Mouse (Mus musculus) MEL (cell line): ENCODE results near the gene Qrsl1. TPM values are rescaled to one million over a fixed set of nuclear protein-coding genes. Genes with fewer than 3 reads are reported as not detected.
A peak's percentile ranks its signal among the peaks of the same experiment; 100 is the strongest.

Experiments used
- DNase-seq: peaks from one replicate; pipeline ENCODE4 v3.0.0; 2011; ENCODE audit warnings: low read depth, low spot score
- H3K27ac ChIP-seq: 2 replicates; pipeline ENCODE4 v1.5.1; 2012; ENCODE audit warnings: low read depth, mild to moderate bottlenecking, control low read depth, low read length, moderate library complexity; ENCODE audit not compliant: control insufficient read depth
- H3K27me3 ChIP-seq, 2 experiments: fragments of 150-350 bp in 1 of 2; sonication (generic) in 1 of 2; 2 replicates each; pipeline ENCODE4 v1.6.1; 2012; ENCODE audit warnings: low read length in 2 of 2, mild to moderate bottlenecking in 2 of 2, improper control_type of control experiment in 1 of 2, moderate library complexity in 1 of 2; ENCODE audit not compliant: insufficient read depth in 2 of 2, control insufficient read depth in 1 of 2
- H3K36me3 ChIP-seq, 2 experiments: 2 replicates each; pipeline ENCODE4 v1.6.1; 2012 to 2014; ENCODE audit warnings: low read length in 2 of 2, improper control_type of control experiment in 1 of 2, inconsistent platforms in 1 of 2, mild to moderate bottlenecking in 1 of 2; ENCODE audit not compliant: insufficient read depth in 2 of 2, control insufficient read depth in 1 of 2
- H3K4me1 ChIP-seq, 2 experiments: fragments of 150-350 bp in 1 of 2; sonication (generic) in 1 of 2; 2 replicates each; pipeline ENCODE4 v1.6.1; 2012; ENCODE audit warnings: low read length in 2 of 2, improper control_type of control experiment in 1 of 2, mild to moderate bottlenecking in 1 of 2; ENCODE audit not compliant: insufficient read depth in 2 of 2, control insufficient read depth in 1 of 2
- H3K4me3 ChIP-seq, 2 experiments: fragments of 150-350 bp in 1 of 2; sonication (generic) in 1 of 2; 2 replicates each; pipeline ENCODE4 v1.5.1; 2012; ENCODE audit warnings: low read depth in 2 of 2, low read length in 2 of 2, mild to moderate bottlenecking in 2 of 2, moderate library complexity in 2 of 2, control low read depth in 1 of 2, improper control_type of control experiment in 1 of 2; ENCODE audit not compliant: control insufficient read depth in 1 of 2, insufficient read depth in 1 of 2
- H3K79me2 ChIP-seq: 2 replicates; pipeline ENCODE4 v1.6.1; 2012; ENCODE audit warnings: mild to moderate bottlenecking, low read length, moderate library complexity; ENCODE audit not compliant: control insufficient read depth, poor library complexity, insufficient read depth
- H3K9ac ChIP-seq: 2 replicates; pipeline ENCODE4 v1.6.1; 2012; ENCODE audit warnings: low read depth, mild to moderate bottlenecking, control low read depth, low read length, moderate library complexity; ENCODE audit not compliant: control insufficient read depth, poor library complexity, severe bottlenecking
- H3K9me3 ChIP-seq: fragments of 150-350 bp; sonication (generic); replicated peaks from 2 replicates; pipeline ENCODE4 v1.6.1; 2012; ENCODE audit warnings: mild to moderate bottlenecking, low read length, improper control_type of control experiment, moderate library complexity; ENCODE audit not compliant: insufficient read depth
- CHD2 ChIP-seq: IDR thresholded peaks from 2 replicates; pipeline ENCODE4 v1.6.1; 2011; ENCODE audit warnings: low read length, improper control_type of control experiment
- ELF1 ChIP-seq: IDR thresholded peaks from 2 replicates; pipeline ENCODE4 v1.6.1; 2014; ENCODE audit warnings: low read depth, mild to moderate bottlenecking, inconsistent platforms, low read length, improper control_type of control experiment, moderate library complexity
- EP300 ChIP-seq, 2 experiments: IDR thresholded peaks; 2 replicates each; pipeline ENCODE4 v1.6.1; 2011; ENCODE audit warnings: improper control_type of control experiment in 2 of 2, low read length in 2 of 2, low read depth in 1 of 2, mild to moderate bottlenecking in 1 of 2
- ETS1 ChIP-seq: IDR thresholded peaks from 2 replicates; pipeline ENCODE4 v1.6.1; 2012; ENCODE audit warnings: low read depth, mild to moderate bottlenecking, inconsistent platforms, low read length, improper control_type of control experiment, moderate library complexity
- GATA1 ChIP-seq: IDR thresholded peaks from 2 replicates; pipeline ENCODE4 v1.6.1; 2011; ENCODE audit warnings: low read depth, low read length, improper control_type of control experiment
- MAX ChIP-seq: IDR thresholded peaks from 2 replicates; pipeline ENCODE4 v1.6.1; 2011; ENCODE audit warnings: low read length, improper control_type of control experiment
- MEF2A ChIP-seq: IDR thresholded peaks from 2 replicates; pipeline ENCODE4 v1.6.1; 2014; ENCODE audit warnings: low read depth, mild to moderate bottlenecking, inconsistent platforms, low read length, improper control_type of control experiment; ENCODE audit not compliant: poor library complexity, insufficient replicate concordance, severe bottlenecking; ENCODE audit errors: extremely low read depth
- MXI1 ChIP-seq: IDR thresholded peaks from 2 replicates; pipeline ENCODE4 v1.6.1; 2011; ENCODE audit warnings: mild to moderate bottlenecking, low read depth, low read length, improper control_type of control experiment
- MYC ChIP-seq: IDR thresholded peaks from 2 replicates; pipeline ENCODE4 v1.6.1; 2011; ENCODE audit warnings: low read depth, mild to moderate bottlenecking, low read length, improper control_type of control experiment, moderate library complexity
- NELFE ChIP-seq: IDR thresholded peaks from 2 replicates; pipeline ENCODE4 v1.6.1; 2011; ENCODE audit warnings: low read depth, low read length, improper control_type of control experiment
- RAD21 ChIP-seq: IDR thresholded peaks from 2 replicates; pipeline ENCODE4 v1.6.1; 2011; ENCODE audit warnings: mild to moderate bottlenecking, low read depth, low read length, improper control_type of control experiment
- RCOR1 ChIP-seq: IDR thresholded peaks from 2 replicates; pipeline ENCODE4 v1.6.1; 2012; ENCODE audit warnings: low read depth, mild to moderate bottlenecking, inconsistent platforms, low read length, improper control_type of control experiment
- SIN3A ChIP-seq: IDR thresholded peaks from 2 replicates; pipeline ENCODE4 v1.6.1; 2012; ENCODE audit warnings: low read length, improper control_type of control experiment, inconsistent platforms
- SMC3 ChIP-seq: IDR thresholded peaks from 2 replicates; pipeline ENCODE4 v1.6.1; 2011; ENCODE audit warnings: low read depth, low read length, improper control_type of control experiment
- TAL1 ChIP-seq: IDR thresholded peaks from 2 replicates; pipeline ENCODE4 v1.6.1; 2012; ENCODE audit warnings: mild to moderate bottlenecking, inconsistent platforms, low read length, moderate library complexity, mixed read lengths
- TBP ChIP-seq: IDR thresholded peaks from 2 replicates; pipeline ENCODE4 v1.8.0; 2011; ENCODE audit warnings: low read depth, low read length, improper control_type of control experiment
- TCF12 ChIP-seq: IDR thresholded peaks from 2 replicates; pipeline ENCODE4 v1.6.1; 2014; ENCODE audit warnings: low read depth, mild to moderate bottlenecking, inconsistent platforms, low read length, improper control_type of control experiment, moderate library complexity
- UBTF ChIP-seq: IDR thresholded peaks from 2 replicates; pipeline ENCODE4 v1.6.1; 2012; ENCODE audit warnings: low read depth, mild to moderate bottlenecking, inconsistent platforms, low read length, improper control_type of control experiment, moderate library complexity, borderline replicate concordance; ENCODE audit not compliant: insufficient read depth
- ZC3H11A ChIP-seq: IDR thresholded peaks from 2 replicates; pipeline ENCODE4 v1.6.1; 2012; ENCODE audit warnings: low read depth, mild to moderate bottlenecking, inconsistent platforms, low read length, improper control_type of control experiment
- ZMIZ1 ChIP-seq: IDR thresholded peaks from 2 replicates; pipeline ENCODE4 v1.6.1; 2012; ENCODE audit warnings: low read depth, mild to moderate bottlenecking, inconsistent platforms, low read length, improper control_type of control experiment, moderate library complexity
- ZNF384 ChIP-seq: IDR thresholded peaks from 2 replicates; pipeline ENCODE4 v1.6.1; 2012; ENCODE audit warnings: low read depth, mild to moderate bottlenecking, inconsistent platforms, low read length, improper control_type of control experiment
- polyA plus RNA-seq, 2 experiments: library from polyadenylated mRNA; stranded (reverse) in 1 of 2; unstranded in 1 of 2; fragments of >175 nt in 1 of 2; fragments of >200 nt in 1 of 2; gene quantifications; 2 replicates each; pipeline versions ENCODE4 v1.2.1 to v1.2.4; 2012; ENCODE audit warnings: low replicate concordance in 2 of 2, low read depth in 1 of 2; ENCODE audit not compliant: insufficient read length in 2 of 2, insufficient read depth in 1 of 2, missing spikeins in 1 of 2
- total RNA-seq: library from RNA; depleted of rRNA; stranded (reverse); fragments of 300-350 nt; gene quantifications from 2 replicates; pipeline ENCODE4 v1.2.3, GENCODE M21; 2012

Gene Qrsl1
- total and polyA plus RNA-seq, 3 experiments: 19.1 to 19.5 TPM; not detected in 1

- peak overlapping the region; percentile 33 for H3K4me3 ChIP-seq
Measured at GRCm38 (mm10) chr10:43910873-43911142, 9.3 kb upstream of the Qrsl1 start.

GRCm38 (mm10) chr10:43910032-43910872 is 8.7 kb upstream of the Qrsl1 start:
- H3K27me3 ChIP-seq: no peaks in the 10 kb centered on the region
- H3K4me1 ChIP-seq: peaks cover 11 to 21% of the 10 kb centered on the region in 2 experiments
- H3K27ac ChIP-seq: peak overlapping the region; percentile 93
- TF ChIP-seq SMC3: no peak; the same call in 1 of the 2 replicates
- TF ChIP-seq MEF2A: no peak
- 0 out of 2 replicates have a peak, but pooled peaks have one; percentile 72 for TF ChIP-seq MAX
- TF ChIP-seq NELFE: peak; percentile 15; the same call in 1 of the 2 replicates
- TF ChIP-seq GATA1: peak; percentile 79
- no peak for TF ChIP-seq RAD21
- TF ChIP-seq MYC: peak; percentile 64; the same call in 1 of the 2 replicates
- peak; percentile 50; the same call in 1 of the 2 replicates for TF ChIP-seq ETS1
- TF ChIP-seq MXI1: peak; percentile 52
- TF ChIP-seq ZMIZ1: 0 out of 2 replicates have a peak, but pooled peaks have one; percentile 20
- TF ChIP-seq RCOR1: peak; percentile 73
- TF ChIP-seq ZC3H11A: no peak
- peak; percentile 86 to 88 for TF ChIP-seq EP300 (IDR thresholded peaks at IDR 0.05; ENCODE audit: low read depth in 1 of 2, low read length in 2 of 2)
- no peak for TF ChIP-seq ZNF384
- peak; percentile 84 for TF ChIP-seq SIN3A
- no peak for TF ChIP-seq UBTF
- TF ChIP-seq TAL1: peak; percentile 49
- TF ChIP-seq TBP: peak; percentile 43; the same call in 1 of the 2 replicates
- TF ChIP-seq TCF12: peak; percentile 75
- H3K79me2 ChIP-seq: no peaks in the 10 kb centered on the region
- H3K36me3 ChIP-seq: peaks cover 0 to 32% of the 10 kb centered on the region in 2 experiments; a peak in 2 of 4 replicates
- peak overlapping the region; percentile 33 to 36 for H3K4me3 ChIP-seq
- H3K9ac ChIP-seq: peak overlapping the region; percentile 51
- DNase-seq: peak; percentile 86
- no peaks in the 10 kb centered on the region for H3K9me3 ChIP-seq

More at GRCm38 (mm10) chr10:43910873-43911142, 9.3 kb upstream of the Qrsl1 start:
- TF ChIP-seq ZNF384: no peak
- no peak for TF ChIP-seq CHD2
- TF ChIP-seq ELF1: 0 out of 2 replicates have a peak, but pooled peaks have one; percentile 6
- no peak for TF ChIP-seq NELFE
- Histone ChIP-seq H3K79me2 (no peaks in the 10 kb centered on the region), H3K9me3 (no peaks in the 10 kb centered on the region), H3K36me3 (peaks cover 0 to 32% of the 10 kb centered on the region in 2 experiments; a peak in 2 of 4 replicates), H3K9ac (peak overlapping the region; percentile 51), H3K27ac (peak overlapping the region; percentile 93), H3K4me1 (peaks cover 11 to 21% of the 10 kb centered on the region in 2 experiments), H3K27me3 (no peaks in the 10 kb centered on the region)
- DNase-seq: no peak
